Mouse (Mus musculus) bone marrow, adult 2 months (tissue): Measurements from ENCODE around the gene Dusp5. TPM values are rescaled to one million over a fixed set of nuclear protein-coding genes. Genes with fewer than 3 reads are reported as not detected.

Source experiments
- H3K27ac ChIP-seq: fragments of 200-500 bp; 2 replicates; pipeline ENCODE4 v1.5.1; 2012; ENCODE audit warnings: low read depth, mild to moderate bottlenecking, control low read depth, inconsistent platforms, low read length; ENCODE audit not compliant: control insufficient read depth, poor library complexity, insufficient read depth
- H3K4me1 ChIP-seq: fragments of 200-500 bp; 2 replicates; pipeline ENCODE4 v1.6.1; 2011; ENCODE audit warnings: low read length; ENCODE audit not compliant: control insufficient read depth, insufficient read depth
- H3K4me3 ChIP-seq: fragments of 200-500 bp; replicated peaks from 2 replicates; pipeline ENCODE3; 2011; ENCODE audit warnings: mild to moderate bottlenecking, low read depth, low read length, control low read depth; ENCODE audit not compliant: control insufficient read depth
- CTCF ChIP-seq: fragments of 200-500 bp; IDR thresholded peaks from 2 replicates; pipeline ENCODE4 v1.5.1; 2011; ENCODE audit warnings: low read length, control low read depth; ENCODE audit not compliant: control insufficient read depth, insufficient read depth
- POLR2A ChIP-seq: fragments of 200-500 bp; IDR thresholded peaks from 2 replicates; pipeline ENCODE4 v1.6.1; 2011; ENCODE audit warnings: low read depth, mild to moderate bottlenecking, control low read depth, low read length, borderline replicate concordance; ENCODE audit not compliant: control insufficient read depth
- WGBS: fragments of 180-500 bp; shearing (Covaris S2); methylation state at CpG from one replicate; pipeline ENCODE4 v1.1.7; 2018; 5-methylcytosine and 5-hydroxymethylcytosine counted together
- polyA plus RNA-seq: library from polyadenylated mRNA; stranded (reverse); fragments of >200 nt; gene quantifications from 2 replicates; pipeline ENCODE4 v1.2.4, GENCODE M21; 2011; ENCODE audit warnings: low replicate concordance; ENCODE audit not compliant: missing spikeins, insufficient read depth, insufficient read length

Gene Dusp5
- polyA plus RNA-seq, 1 experiment, result 9.7 TPM

DNA sequence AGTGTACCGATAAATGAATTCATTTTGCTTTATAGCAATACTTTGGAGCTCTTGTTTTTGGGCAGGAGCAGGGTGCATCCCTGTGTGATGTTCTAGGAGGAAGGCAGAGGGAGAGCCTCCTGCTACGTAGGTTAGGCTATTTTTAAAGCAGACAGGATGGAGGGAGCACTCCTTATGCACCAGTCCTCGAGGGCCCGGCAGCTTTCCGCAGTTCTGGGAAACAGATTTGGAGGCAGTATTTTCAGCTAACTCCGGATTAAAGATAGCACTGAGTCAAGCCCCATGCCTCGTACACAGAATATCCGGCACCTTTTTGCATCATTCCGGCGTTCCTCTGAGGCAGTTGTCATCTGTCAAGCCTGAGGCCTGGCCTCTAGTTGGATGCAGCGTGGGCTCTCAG lies 9.1 kb downstream of the Dusp5 start:
- H3K4me1 ChIP-seq, result peaks cover 3% of the 10 kb centered on the region; the same call in 1 of the 2 replicates
- H3K4me3 ChIP-seq, result no peak overlapping the region
- WGBS, result 84% methylated on average over 11 of the region's 11 CpGs
- no peak for TF ChIP-seq CTCF
- H3K27ac ChIP-seq, result no peak overlapping the region

DNA sequence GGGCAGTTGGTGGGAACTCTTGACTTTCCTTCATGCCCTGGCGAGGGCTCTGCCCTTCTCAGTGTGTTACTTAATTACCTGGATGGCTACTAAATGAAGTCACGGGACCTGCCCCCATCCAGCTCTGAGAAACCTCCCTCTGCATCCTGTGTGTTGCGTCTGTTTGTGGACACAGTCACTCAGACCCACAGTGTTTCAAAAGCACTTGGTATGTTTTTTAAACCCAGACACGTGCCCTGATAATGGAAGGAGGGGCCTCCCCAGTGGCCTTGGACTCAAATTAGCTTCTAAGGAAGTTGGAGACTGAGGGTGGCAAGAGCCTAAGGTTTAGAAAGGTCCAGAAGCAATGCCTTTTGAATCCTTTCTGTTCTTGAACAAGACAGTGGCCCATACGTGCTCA lies 9.9 kb downstream of the Dusp5 start:
- Histone ChIP-seq H3K27ac (no peak overlapping the region), H3K4me3 (no peak overlapping the region), H3K4me1 (peaks cover 3% of the 10 kb centered on the region; the same call in 1 of the 2 replicates)
- no peak for TF ChIP-seq POLR2A
- no peak for TF ChIP-seq CTCF
- WGBS, result 30% methylated on average over 5 of the region's 5 CpGs

DNA sequence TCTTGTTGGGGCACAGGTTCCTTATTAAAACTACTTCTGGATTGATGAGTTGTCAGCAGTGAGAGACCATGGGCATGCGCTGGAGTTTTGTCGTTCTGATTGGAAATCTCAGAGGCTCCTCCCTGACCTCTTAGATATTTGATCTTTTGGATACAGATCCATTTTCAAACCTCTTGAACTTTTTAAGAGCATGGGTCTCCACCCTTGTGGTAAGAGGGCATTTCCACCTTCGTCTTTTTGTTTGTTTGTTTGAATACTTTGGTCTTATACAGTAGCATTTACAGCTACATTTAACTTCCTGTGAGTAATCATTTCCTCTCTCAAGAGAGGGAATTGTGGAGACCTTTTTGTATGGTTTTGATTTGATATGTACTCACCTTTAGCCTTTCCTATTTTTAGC lies 10.4 kb downstream of the Dusp5 start:
- 71% methylated on average over 3 of the region's 3 CpGs for WGBS
- no peak overlapping the region for H3K27ac ChIP-seq
- H3K4me3 ChIP-seq, result no peak overlapping the region
- TF ChIP-seq POLR2A (no peak), CTCF (no peak)
- H3K4me1 ChIP-seq, result peaks cover 3% of the 10 kb centered on the region; the same call in 1 of the 2 replicates

DNA sequence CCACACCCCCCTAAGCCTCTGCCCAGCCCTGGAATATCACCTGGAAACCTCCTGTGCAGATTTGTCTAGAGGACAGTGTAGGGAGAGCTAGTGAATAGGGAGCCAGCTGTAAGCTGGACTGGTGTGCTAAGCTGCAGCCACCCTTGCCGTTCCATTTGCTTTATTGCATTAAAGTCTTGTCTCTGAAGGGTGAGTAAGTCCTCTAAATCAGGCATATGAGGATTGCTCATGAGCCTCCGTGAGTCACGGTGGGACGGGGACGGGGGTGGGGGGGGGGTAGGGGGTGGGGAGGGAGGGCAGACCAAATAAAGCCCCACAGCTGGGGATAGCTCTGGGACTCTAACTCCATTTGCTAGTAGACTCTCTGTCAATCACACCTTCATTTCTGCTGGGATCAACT lies 14.7 kb downstream of the Dusp5 start:
- no peak overlapping the region for H3K27ac ChIP-seq
- peaks cover 5% of the 10 kb centered on the region; the same call in 1 of the 2 replicates for H3K4me1 ChIP-seq
- TF ChIP-seq CTCF, result no peak
- no peak for TF ChIP-seq POLR2A
- H3K4me3 ChIP-seq, result no peak overlapping the region
- WGBS, result 77% methylated on average over 5 of the region's 5 CpGs

DNA sequence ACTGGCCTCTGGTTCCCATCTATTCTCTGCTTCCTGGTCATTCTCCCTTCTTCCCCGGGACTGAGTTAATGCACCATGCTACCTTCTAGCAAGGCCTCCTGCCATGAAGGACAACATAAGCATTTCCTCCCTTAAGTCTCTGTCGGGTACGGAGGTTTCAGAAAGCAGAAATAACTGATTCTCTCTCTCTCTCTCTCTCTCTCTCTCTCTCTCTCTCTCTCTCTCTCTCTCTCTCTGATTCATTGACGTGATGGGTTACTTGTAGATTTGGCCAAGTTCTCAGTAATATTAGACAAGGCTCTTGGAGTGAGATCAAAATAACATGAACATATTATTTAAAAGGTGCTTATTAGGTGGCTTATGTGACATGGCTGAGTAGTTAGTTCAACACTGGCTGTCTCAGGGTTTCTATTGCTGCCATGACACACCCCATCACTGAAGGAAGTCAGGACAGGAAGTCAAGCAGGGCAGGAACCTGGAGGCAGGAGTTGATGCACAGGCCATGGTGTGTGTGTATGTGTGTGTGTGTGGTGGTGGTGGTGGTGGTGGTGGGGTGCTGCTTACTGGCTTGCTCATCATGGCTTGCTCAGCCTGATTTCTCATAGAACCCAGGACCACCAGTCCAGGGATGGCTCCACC lies 16.1 kb downstream of the Dusp5 start:
- H3K4me1 ChIP-seq, result peaks cover 5% of the 10 kb centered on the region; the same call in 1 of the 2 replicates
- H3K4me3 ChIP-seq, result no peak overlapping the region
- H3K27ac ChIP-seq, result no peak overlapping the region
- TF ChIP-seq POLR2A (no peak), CTCF (no peak)
- WGBS, result 17% methylated on average over 4 of the region's 4 CpGs

DNA sequence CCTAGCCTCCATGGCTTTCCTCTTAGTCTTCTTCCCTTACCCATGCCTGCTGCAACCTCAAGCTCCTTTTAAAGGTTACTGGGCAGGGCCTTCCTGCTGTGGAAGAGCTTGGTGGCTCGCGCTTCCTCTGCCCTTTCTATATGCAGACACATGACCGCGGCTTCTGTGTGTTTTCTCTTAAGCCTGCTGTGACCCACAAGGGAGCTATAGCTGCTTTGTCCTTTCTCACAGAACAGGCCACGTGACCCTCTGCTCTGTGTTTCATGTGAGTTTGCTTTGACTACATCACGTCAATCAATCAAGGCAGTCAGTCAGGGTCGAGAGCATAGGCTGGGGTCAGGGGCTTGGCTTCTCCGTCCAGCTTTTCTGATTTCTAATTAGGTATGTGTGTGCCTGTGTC lies 18.7 kb downstream of the Dusp5 start:
- WGBS, result 24% methylated on average over 8 of the region's 8 CpGs
- no peak overlapping the region for H3K27ac ChIP-seq
- peaks cover 4% of the 10 kb centered on the region; the same call in 1 of the 2 replicates for H3K4me1 ChIP-seq
- no peak for TF ChIP-seq CTCF
- no peak for TF ChIP-seq POLR2A
- no peak overlapping the region for H3K4me3 ChIP-seq

DNA sequence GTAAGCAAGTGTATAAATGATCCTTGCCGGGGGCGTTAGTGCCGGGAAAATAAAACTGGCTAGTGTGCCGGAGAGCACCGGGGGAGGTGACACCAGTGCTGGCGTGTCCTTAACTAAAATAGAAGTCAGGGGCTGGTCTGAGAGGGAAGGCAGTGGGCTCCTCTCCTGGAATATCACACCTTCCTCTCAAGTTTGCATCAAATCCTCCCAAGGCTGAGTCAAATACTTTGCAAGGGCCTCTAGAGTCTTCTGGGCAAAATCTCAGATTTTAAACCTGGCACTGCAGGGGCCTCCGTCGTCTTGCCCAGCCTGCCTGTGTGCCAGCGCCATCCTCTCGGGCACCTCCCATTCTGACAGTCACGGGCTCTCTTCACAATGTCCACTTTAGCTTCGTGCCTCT lies 22.1 kb downstream of the Dusp5 start:
- H3K4me1 ChIP-seq, result peaks cover 2% of the 10 kb centered on the region; the same call in 1 of the 2 replicates
- WGBS, result 76% methylated on average over 12 of the region's 12 CpGs
- TF ChIP-seq POLR2A, result no peak
- TF ChIP-seq CTCF, result no peak

DNA sequence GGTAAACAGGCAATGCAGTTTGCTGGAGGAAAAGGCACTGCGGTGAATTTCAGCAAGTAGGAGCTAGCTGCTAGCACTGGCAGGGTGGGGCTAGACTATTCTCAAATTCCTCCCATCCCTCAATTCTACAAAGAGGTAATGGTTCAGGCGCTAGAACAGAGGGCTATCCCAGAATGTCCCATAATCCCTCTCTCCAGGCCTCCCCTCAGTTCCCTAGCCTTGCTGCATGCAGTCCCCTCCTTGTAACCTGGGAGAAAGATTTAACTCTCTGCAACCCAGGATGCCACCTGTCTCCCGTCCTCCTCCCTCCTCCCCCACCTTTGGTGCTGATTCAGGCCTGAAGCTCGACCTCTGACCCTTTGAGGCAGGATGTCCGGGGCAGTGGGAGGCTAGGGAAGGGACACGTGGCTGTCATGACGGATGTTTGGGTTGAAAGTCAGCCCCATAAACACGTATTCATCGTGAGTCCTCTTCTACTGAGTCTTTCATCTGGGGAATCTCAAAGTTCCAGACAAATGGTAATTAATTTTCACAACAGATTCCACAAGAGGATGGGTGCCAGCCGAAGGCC lies 23.4 kb downstream of the Dusp5 start:
- no peak overlapping the region for H3K27ac ChIP-seq
- WGBS, result 76% methylated on average over 10 of the region's 10 CpGs
- no peak overlapping the region for H3K4me3 ChIP-seq
- TF ChIP-seq CTCF (no peak), POLR2A (no peak)
- peaks cover 1% of the 10 kb centered on the region; the same call in 1 of the 2 replicates for H3K4me1 ChIP-seq

More for the DNA sequence above, 22.1 kb downstream of the Dusp5 start:
- Histone ChIP-seq H3K27ac (no peak overlapping the region), H3K4me3 (no peak overlapping the region)

DNA sequence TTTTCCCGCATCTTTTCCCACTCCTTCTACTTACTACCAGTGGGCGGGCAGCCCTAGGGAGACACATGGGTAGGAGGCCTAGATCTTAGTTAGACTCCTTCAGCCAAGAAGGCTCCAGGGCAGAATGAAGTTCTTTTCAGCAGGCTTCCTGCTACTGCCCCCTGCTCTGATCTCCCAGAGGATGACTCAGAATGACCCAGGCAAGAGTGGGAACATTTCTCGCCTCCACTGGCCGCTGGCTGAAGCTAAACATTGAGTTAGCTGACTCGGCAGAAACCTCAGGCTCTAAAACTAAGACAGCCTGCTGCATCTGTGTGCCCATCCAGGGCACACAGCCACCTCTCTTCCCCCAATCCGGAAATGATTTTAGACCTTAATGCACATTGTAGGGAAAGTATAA lies 23.9 kb downstream of the Dusp5 start:
- WGBS, result 65% methylated on average over 6 of the region's 6 CpGs

More for the DNA sequence above, 23.9 kb downstream of the Dusp5 start:
- H3K27ac ChIP-seq, result no peak overlapping the region
- H3K4me3 ChIP-seq, result no peak overlapping the region
- no peak for TF ChIP-seq POLR2A
- TF ChIP-seq CTCF, result no peak
- no peaks in the 10 kb centered on the region; the same call in none of the 2 replicates for H3K4me1 ChIP-seq
